Mouse (Mus musculus) testis, adult 2 months (tissue): ENCODE measurements around the gene Srebf2.
"Not testable (repeated sequence)": the region's sequence is repeated elsewhere in the genome, so short reads cannot be mapped to it uniquely, and the experiment has no call there.

Experiments used
- CTCF ChIP-seq: fragments of 200-500 bp; IDR thresholded peaks from 2 replicates; pipeline ENCODE4 v1.5.1; 2012; ENCODE audit warnings: low read depth, mild to moderate bottlenecking, inconsistent platforms, low read length, moderate library complexity; ENCODE audit not compliant: control insufficient read depth, insufficient read depth, insufficient replicate concordance
- POLR2A ChIP-seq: fragments of 200-500 bp; IDR thresholded peaks from 2 replicates; pipeline ENCODE4 v1.6.1; 2012; ENCODE audit warnings: low read depth, mild to moderate bottlenecking, inconsistent platforms, low read length, moderate library complexity; ENCODE audit not compliant: control insufficient read depth

- TF ChIP-seq POLR2A, CTCF: not testable (repeated sequence)
Measured at GRCm38 (mm10) chr15:82244805-82245161, 97.8 kb downstream of the Srebf2 start.
